Mouse (Mus musculus) spleen, postnatal 36 days (tissue): ENCODE data around the gene Pofut1.
A peak's percentile ranks its signal among the peaks of the same experiment; 100 is the strongest.
"Not testable (repeated sequence)": the region's sequence is repeated elsewhere in the genome, so short reads cannot be mapped to it uniquely, and the experiment has no call there.

Experiments
- DNase-seq, 2 experiments: peaks; one replicate each; pipeline ENCODE4 v3.0.0; 2022; ENCODE audit warnings: low spot score in 2 of 2, mixed read lengths in 1 of 2

The Pofut1 gene

GRCm38 (mm10) chr2:153239021-153239859 lies 2.1 kb upstream of the Pofut1 start:
- no peak for DNase-seq

- no peak for DNase-seq
Observed at GRCm38 (mm10) chr2:153239860-153240480, 1.4 kb upstream of the Pofut1 start.

GRCm38 (mm10) chr2:153240701-153241235 lies 565 bp upstream of the Pofut1 start:
- DNase-seq: peak; percentile 55 to 71

GRCm38 (mm10) chr2:153242156-153242555 lies 823 bp downstream of the Pofut1 start:
- no peak for DNase-seq

GRCm38 (mm10) chr2:153249751-153250150 lies 8.4 kb downstream of the Pofut1 start:
- no peak for DNase-seq

GRCm38 (mm10) chr2:153256604-153257003 lies 15.3 kb downstream of the Pofut1 start:
- no peak for DNase-seq

- DNase-seq: peak; percentile 48 to 50
Observed at GRCm38 (mm10) chr2:153259030-153259863, 17.9 kb downstream of the Pofut1 start.

GRCm38 (mm10) chr2:153259864-153260674 lies 18.7 kb downstream of the Pofut1 start:
- DNase-seq: no peak

GRCm38 (mm10) chr2:153263053-153263452 lies 21.7 kb downstream of the Pofut1 start:
- peak; percentile 77 to 80 for DNase-seq

GRCm38 (mm10) chr2:153267331-153267730 lies 26.0 kb downstream of the Pofut1 start:
- no peak for DNase-seq

- not testable (repeated sequence) for DNase-seq
Observed at GRCm38 (mm10) chr2:153270231-153270915, 29.0 kb downstream of the Pofut1 start.

- DNase-seq: not testable (repeated sequence)
Observed at GRCm38 (mm10) chr2:153274200-153274918, 33.0 kb downstream of the Pofut1 start.

GRCm38 (mm10) chr2:153274919-153275247 lies 33.5 kb downstream of the Pofut1 start:
- DNase-seq: no peak

- DNase-seq: not testable (repeated sequence)
Observed at GRCm38 (mm10) chr2:153275577-153275976, 34.2 kb downstream of the Pofut1 start.

- DNase-seq: no peak
Observed at GRCm38 (mm10) chr2:153276440-153276839, 35.1 kb downstream of the Pofut1 start.

GRCm38 (mm10) chr2:153276846-153277245 lies 35.5 kb downstream of the Pofut1 start:
- DNase-seq: not testable (repeated sequence)

- peak; percentile 38 to 47 for DNase-seq
Observed at GRCm38 (mm10) chr2:153278357-153278756, 37.0 kb downstream of the Pofut1 start.

GRCm38 (mm10) chr2:153283919-153284318 lies 42.6 kb downstream of the Pofut1 start:
- DNase-seq: no peak

- no peak for DNase-seq
Observed at GRCm38 (mm10) chr2:153286524-153286923, 45.2 kb downstream of the Pofut1 start.

GRCm38 (mm10) chr2:153287835-153288234 lies 46.5 kb downstream of the Pofut1 start:
- DNase-seq: no peak
